Mouse (Mus musculus) cerebellum, adult 18-20 months (tissue): ENCODE measurements around the gene Npffr2.
A peak's percentile ranks its signal among the peaks of the same experiment; 100 is the strongest.
"Not testable (repeated sequence)": the region's sequence is repeated elsewhere in the genome, so short reads cannot be mapped to it uniquely, and the experiment has no call there.

ENCODE experiments used
- DNase-seq, 2 experiments: peaks; one replicate each; pipeline ENCODE4 v3.0.0; 2021

Gene Npffr2

DNA sequence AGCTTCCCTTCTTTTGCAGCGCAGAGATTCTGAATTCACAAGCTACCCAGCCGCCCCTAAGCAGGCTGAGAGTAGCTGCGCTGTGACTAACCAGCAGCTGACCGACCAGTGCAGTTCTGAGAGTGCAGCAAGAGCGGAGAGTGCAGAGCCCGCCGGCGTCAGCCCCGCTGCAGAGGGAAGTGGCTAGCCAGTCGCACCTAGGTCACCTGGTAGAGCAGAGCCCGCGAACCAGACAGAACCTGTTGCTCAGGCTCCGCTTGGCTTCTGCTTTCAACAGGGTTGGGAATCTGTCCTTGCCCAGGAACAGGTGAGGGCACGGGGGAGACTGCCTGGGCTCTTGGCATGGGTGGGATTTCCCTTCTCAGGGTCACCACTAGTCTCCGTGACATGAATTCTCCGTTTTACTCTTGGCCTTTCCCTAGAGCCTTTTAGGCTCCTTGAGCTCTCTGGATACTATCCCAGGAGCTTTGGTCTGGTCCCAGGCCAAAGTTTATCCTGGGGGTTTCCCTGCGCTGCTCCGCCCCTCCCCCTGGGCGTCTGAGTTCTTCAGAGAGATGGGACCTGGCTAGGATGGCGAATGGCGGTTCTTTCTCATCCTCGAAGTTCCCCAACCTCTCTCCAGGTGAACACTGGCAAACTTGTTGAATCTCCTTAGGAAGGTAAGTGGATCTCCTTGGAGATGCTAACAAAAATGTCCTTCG lies at the start of gene Npffr2:
Gene Npffr2 (plus strand): TSS at position 552 of the 701 bp plus-strand sequence.
- DNase-seq, result no peak

DNA sequence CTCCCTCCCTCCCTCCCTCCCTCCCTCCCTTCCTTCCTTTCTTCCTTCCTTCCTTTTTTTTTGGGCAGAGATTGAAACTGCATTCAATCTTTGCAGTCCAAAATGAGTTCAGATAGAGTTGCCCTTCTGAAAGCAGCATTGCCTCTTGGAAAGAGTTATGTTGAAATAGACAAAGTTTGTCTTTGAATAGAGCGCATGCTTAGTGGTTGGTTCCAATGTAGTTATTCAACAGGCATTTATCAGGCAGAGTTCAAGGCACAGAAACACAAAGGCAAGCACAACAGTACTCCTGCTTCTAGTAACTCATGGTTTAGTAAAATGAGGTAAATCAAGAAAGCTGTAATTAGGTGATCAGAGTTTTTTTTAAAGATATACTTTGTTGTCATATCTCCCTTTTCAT lies 34.7 kb upstream of the Npffr2 start:
- no peak for DNase-seq

DNA sequence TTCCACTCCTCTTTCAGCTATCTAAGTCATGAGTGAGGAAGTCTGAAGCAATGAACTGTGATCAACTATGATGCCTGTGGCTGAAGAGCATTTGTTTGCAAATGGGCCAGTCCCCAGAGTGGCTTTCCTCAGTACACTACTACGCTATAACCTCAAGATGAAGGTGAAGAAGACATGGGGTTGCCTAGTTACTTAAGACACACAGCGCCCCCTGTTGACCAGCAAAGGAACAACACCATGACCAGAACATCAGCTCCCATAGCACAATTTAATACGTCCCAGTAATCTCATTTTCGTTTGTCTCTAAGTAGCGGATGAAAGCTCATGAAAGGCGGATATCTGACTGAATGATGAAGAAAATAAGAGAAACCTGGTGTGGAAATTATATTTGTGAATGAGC lies 27.0 kb upstream of the Npffr2 start:
- no peak for DNase-seq

DNA sequence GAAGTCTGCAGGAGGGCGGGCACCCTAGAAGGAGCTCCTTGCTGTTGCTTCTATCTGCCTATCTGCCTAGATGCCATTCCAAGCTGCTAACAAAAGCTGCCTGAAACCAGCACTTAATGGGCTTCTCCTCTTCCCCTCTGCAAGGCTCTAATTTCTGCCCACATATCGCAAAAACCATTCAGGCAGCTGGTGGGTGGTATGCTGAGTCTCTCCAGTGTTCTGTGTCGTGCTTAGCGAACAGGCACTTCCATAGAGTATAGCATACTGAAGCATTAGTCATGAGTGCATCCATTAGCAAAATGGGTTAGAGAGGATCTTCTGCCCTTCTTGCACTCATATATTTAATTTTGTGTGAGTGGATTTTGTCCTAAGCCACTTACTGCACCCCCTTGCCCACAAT lies 8.6 kb upstream of the Npffr2 start:
- no peak for DNase-seq

DNA sequence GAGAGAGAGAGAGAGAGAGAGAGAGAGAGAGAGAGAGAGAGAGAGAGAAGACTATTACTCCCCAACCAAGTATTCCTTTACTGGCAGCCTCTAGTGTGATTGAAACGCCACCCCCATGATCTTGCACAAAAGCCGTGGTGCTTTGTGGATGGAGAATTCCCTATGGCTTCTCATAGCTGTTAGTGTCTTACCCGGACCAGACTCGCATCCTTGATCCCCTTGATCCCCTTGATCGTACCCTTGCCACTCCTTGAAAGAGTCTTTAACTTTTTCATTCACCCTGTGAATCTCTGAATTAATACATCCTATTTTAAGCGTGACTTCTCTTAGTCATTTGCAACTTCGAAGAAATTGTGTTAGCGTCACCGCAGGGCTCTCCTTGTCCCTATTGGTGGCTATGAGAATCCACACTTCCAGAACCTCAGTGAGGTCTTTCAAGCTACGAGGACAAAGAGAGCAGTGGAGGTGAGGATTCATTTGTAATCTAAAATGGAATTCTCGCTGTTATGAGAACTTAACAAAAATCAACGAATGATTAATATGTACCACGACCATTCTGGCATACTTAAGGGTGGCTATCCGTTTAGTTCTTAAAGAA lies 949 bp upstream of the Npffr2 start:
- no peak for DNase-seq

DNA sequence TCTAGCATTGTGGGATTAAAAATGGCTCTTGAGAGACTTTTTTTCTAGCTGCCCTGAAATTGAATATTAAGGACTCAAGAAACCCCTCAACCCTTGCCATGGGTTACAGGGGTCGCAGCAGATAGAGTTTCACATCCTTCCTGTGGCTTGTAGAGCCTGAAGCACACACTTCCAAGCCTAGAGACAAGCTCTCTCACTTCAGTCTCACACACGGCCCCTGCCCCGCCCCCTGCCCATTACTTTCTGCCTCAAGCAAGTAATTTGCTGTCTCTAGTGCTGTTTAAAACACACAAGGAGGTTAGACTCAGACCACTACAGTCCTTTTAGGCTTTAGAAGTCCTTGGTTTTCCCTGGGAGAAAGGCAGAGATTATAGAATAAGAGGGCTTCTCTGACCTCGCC lies 1.7 kb downstream of the Npffr2 start:
- no peak for DNase-seq

DNA sequence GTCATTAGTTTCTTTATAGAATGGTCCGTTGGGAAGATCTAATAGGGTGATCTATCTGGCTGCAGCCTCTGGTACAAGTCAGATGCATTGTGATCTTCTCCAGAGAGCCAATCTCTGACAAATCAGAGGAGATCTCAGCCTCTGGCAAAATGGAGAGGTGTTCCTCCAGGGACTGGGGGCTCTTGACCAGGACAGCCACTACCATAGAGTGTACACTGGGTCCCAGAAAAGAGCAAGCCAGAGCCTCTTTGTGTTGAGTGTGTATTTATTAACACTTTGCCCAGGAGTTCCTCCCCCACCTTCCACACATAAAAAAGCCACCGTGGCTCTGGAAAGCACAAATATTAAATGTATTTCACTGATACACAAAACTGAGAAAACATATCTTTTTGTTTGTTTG lies 2.2 kb downstream of the Npffr2 start:
- no peak for DNase-seq

DNA sequence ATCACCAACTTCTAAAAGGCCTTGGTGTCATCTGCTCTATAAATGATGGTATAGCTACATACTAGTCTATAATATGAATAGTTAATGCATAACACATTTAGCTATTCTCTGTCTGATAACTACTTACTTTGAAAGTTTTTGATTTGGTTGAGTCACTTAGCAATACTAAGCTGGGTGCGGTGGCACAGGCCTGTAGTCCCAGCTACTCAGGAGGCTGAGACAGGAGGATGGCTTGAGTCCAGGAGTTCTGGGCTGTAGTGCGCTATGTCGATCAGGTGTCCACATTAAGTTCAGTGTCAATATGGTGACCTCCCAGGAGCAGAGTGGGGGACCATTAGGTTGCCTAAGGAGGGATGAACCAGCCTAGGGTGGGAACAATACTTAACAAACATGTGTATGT lies 8.8 kb downstream of the Npffr2 start:
- no peak for DNase-seq

DNA sequence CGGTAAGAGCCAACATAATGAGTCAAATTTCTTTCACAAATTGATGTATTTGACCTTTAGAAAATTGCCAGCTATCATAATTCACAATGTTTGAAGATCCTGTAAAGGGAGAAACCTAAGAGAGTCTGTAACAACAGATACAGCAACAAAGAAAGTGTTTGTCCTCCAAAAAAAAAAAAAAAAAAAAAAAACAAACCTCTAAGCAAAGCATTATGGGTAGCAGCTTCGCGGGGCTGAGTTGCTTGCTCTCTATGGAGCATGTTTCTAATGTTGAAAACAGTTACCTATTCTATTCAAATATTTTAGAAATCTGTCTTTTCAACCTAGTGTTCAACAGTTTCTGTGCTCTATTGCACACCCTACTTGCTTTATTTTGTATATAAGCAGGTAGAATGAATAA lies 15.2 kb downstream of the Npffr2 start:
- DNase-seq, result no peak

DNA sequence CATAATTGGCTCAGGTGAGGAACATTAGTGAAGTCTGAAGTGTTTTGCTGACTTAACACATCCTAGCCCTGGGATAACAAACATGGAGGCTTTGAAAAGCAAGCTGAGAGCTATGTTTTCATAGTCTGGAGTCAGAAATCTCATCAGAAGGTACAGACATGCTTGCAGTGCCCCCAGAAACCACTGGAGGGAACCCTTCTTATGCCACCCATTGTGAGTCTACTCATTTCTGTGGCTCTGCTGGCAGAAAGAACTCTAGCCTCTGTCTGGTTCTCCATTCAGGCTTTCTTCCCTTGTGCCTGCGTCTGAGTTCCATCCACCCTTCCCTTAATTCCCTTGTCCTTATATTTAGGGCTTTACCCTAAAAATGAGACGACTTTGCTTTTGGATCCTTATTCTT lies 16.2 kb downstream of the Npffr2 start:
- peak; percentile 48 to 51 for DNase-seq

DNA sequence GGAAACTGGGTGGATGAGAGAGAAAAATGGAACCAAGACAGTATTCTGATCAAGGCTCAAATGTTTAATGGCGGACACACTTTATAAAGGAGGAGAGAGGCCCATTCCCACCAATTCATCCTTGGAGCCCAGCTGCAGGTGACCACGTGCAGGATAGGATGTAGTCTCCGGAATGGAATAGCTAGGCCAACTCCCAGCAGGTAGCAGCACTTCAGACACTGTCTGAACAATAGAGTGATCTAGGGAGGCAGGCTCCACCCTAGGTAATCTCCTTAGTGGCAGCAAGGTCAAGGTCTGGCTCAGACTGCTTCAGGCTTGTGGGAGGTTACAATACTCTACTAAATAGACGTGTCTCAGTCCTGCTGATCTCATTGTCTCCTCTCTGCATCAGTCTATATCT lies 31.9 kb downstream of the Npffr2 start:
- DNase-seq, result not testable (repeated sequence)

DNA sequence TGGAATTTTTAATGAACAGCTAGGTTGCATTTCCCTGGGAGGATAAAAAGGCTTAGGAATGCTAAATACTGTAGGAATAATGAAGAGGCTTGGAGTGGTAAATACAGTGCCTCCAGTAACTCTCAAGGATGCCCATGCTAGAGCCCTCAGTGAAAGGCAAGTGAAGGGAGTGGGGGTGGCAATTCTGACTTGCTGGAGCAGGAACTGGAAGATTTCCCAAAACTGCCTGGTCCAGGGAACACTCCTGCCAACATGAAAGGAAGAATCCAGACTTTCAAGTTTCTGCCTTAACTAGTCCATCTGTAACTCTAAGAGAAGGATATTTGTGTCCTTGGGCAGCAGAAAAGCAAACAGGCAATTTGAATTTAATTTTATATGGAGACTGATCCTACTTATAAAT lies 34.2 kb downstream of the Npffr2 start:
- no peak for DNase-seq

DNA sequence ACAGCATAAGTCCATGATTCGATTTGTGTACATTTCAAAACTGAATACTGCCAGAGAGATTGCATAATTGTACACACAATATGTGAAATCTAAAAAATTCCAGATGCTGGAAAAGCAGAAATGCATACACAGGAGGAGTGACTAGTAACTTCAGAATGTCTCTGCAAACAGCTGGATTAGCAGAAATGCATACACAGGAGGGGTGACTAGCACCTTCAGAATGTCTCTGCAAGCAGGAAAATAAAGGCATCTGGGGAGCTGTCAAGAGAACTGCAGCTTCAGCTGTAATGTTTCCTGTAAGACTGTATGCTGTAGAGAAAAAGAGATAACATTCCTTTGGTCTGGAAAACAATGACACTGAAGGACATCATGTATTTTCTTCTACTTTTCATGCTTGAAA lies 51.4 kb downstream of the Npffr2 start:
- DNase-seq, result no peak

DNA sequence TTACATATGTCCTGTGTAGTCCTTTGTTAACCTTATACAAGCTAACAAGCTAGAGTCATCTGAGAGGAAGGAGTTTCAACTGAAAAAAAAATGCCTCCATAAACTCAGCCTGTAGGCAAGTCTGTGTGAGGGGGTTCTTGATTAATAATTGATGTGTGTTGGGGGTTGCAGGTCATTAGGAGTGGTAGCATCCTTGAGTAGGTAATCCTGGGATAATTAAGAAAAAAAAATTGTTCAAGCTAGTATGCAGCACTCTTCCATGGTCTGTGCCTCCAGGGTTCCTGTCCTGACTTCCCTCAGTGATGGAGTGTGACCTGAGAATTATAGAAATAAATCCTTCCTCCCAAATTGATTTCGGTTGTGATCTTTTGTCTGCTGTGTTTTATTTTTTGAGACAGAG lies 52.0 kb downstream of the Npffr2 start:
- DNase-seq, result no peak

DNA sequence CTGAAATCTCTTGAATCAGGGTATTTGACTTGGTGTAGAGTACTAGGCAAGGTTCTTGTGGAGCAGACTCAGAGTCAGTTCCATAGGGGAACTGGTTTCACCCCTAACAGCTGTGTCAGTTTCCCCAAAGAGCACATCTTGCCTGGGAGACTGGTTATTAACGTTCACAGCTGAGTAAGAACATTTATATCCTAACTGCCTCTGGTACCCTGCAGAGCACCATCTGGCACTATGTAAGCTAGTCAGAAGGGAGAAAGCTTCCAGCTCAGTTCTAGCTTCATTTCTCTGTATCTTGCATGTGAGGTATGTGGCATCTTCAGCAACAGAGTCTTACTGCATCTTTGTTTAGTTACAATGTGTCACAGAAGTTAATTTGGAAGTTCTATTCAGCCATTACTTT lies 53.9 kb downstream of the Npffr2 start:
- DNase-seq, result peak; percentile 8 to 11

DNA sequence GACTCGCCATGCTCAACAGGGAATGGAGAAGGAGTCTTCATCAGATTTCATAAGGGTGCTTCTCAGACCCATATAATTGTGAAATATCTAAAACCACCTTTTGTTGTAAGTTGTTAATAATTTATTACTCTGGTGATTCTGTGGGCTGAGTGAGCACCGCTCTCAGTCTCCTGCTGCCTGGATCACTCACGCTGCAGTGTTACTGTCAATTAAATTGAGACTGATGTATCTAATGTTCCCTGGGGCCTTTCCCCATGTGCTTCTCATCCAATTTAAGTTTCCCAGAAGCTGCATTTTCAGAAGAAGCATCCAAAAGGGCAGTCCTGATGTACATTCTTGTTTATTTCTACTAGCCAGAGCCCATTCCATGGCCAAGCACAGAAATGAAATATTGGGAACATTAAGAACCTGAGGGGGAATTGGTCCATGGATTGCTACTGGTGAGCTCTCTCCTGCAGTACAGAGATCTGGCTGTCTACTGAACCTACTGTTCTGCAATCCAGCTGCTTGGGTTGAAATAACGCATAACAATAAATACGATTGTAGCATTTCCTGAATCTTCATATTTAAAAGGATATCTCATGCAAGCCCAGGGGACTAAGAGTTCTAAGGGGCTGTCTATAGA lies 54.6 kb downstream of the Npffr2 start:
- no peak for DNase-seq

DNA sequence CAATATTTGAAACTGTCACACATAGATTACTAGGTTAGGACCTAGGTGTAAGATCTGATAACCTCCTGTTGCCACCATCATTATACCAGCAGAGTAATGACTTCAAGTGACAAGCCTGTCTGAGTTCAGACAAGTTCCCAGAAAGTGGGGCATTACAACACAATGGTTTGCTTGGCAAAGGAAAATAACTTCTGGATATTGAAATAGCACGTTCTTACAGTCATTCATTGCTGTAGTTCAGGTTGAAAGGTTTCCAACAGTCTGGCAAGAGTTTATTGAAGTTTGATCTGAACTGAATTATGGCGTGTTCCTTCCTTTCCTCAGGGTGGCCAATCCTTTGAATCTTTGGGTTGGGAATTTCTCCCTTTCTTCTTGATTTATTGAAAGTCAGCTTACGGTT lies 57.8 kb downstream of the Npffr2 start:
- no peak for DNase-seq

DNA sequence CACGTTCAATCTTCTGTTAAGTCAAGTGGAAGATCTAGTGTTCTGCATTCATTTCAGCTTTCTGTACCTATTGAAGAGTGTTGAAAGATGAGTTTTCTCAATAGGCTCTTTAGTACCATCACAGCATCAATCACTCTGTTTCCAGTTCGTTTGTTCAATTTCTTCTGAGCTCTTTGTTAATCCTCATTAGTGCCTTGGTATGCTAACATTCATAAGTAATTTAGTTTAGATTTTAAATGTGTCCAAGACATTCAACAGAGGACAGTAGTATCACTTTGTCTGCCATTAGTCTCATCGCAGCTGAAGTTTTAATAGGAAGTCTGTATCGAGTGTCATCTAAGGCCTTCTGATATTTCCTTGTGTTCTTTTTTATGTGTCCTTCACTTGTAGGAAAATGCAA lies 65.1 kb downstream of the Npffr2 start:
- no peak for DNase-seq

DNA sequence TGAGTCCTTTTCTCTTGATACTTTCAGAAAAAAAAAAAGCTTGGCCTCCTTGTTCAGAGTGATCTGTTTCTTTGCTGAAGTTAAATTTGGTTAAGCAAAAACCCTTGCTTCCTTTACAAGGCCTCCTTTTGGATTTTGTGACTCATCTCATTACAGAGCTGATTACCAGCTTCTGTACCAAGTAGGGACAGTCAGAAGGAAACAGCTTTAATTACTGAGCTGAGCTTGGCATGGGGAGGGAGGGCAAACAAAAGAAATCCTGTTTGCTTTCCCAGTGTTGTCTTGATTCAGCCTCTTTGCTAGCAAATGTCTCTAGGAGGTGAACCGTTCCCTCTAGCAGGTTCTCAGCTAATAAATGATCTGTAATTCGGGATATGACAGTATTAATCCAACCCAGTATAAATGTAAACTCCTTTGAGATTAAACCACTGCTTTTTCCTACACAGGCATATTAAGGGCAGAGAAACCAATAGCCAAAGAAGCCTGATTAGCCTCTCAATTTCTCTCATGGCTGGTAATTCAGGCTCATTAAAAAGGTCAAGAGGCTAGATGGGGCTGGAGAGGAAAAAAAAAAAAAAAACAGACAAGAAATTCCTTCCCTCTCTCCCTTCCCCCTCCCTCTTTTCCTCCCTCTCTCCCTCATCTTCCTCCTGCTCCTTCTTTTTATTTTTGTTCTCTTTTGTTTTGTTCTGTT lies 84.2 kb downstream of the Npffr2 start:
- DNase-seq, result no peak

DNA sequence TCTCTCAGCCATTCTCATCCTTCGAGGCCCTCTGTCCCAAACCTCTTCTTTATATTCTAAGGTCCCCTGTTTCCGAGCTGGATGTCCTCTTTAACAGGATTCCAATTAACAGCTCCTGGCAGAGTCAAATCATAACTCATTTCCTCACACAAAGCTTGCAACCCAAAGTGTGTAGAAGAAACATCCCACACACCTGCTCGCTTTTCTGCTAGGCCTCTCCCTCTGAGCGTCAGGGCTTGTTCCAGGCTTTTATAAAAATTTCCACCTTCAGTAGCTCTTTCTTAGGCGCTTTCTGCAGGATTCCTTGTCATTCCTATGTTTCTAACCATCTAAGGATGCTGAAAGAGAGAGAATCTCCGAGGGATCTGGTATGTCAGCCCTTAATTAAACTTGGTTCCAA lies 85.0 kb downstream of the Npffr2 start:
- no peak for DNase-seq

DNA sequence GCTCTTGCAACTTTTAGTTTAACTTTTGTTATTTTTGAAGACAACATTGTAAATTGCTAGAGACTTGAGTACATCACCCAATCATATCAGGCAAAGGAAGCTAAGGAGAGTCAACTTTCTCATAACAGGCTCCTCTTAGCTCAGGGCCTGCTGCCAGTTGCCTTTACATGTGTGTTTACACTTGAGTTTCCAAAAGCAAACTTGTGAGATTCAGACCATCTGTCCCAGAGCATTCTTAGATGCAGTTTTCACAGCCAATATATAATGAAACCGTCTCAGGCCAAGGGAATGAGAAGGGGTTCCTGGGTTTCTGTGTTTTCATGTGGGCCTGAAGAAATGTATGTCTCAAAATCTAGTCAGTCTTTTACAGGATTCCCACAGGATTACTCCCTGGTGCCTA lies 104.4 kb downstream of the Npffr2 start:
- DNase-seq, result no peak
